Mouse (Mus musculus): Measurements from ENCODE around the gene Pir. TPM values are rescaled to one million over a fixed set of nuclear protein-coding genes. Genes with fewer than 3 reads are reported as not detected.

Gene Pir
- polyA plus RNA-seq, 1 experiment from 2014 or later: 7.1 TPM

- no peaks in the 10 kb centered on the region for H3K4me1 ChIP-seq (replicated peaks)
- H3K9ac ChIP-seq (replicated peaks): no peak overlapping the region
- 0 out of 2 replicates have a peak, but pooled peaks have one; percentile 56 for ATAC-seq (ENCODE audit: insufficient number of reproducible peaks, insufficient read depth, low FRiP score, low TSS enrichment, low read depth)
- H3K27me3 ChIP-seq: peaks cover 3% of the 10 kb centered on the region; the same call in 1 of the 2 replicates
- H3K9me3 ChIP-seq: no peaks in the 10 kb centered on the region
- H3K4me3 ChIP-seq (replicated peaks): no peak overlapping the region
- no peaks in the 10 kb centered on the region for H3K36me3 ChIP-seq
- 63% methylated on average over 3 of the region's 3 CpGs for WGBS
- H3K4me2 ChIP-seq: no peak overlapping the region
- H3K27ac ChIP-seq: no peak overlapping the region
Observed at GRCm38 (mm10) chrX:164398456-164398855, 129.3 kb downstream of the Pir start.

DNA sequence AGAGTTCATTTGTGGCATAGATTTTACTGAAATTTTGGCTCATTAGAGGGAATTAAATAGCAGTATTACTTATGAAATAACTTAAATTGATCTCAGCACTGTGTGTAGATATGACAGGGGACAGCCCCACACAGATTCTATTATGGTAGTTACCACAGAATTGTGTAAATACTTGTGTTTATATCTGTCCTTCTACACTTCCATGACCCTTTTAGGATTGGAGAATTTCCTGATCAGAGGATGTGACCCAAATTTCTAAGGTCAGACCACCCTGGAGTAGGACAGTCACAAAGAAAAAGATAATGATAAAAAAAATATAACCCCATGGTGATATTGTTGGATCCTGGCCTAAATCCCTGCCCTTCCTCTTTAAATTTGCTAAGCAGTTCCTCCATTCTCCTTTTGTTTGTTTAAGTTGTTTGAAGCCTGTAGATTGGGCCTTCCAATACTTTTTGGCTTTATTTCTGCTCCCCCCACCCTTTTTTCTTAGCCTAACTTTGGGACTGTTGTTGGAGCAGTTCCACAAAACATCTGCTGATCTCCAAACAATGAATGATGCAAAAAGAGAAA, 136.0 kb downstream of the Pir start:
- Histone ChIP-seq H3K4me2 (no peak overlapping the region), H3K27ac (no peak overlapping the region), H3K27me3 (peaks cover 15% of the 10 kb centered on the region)

GRCm38 (mm10) chrX:164406133-164407022, 137.2 kb downstream of the Pir start:
- 76% methylated on average over 9 of the region's 9 CpGs for WGBS

More for the DNA sequence above, 136.0 kb downstream of the Pir start:
- Histone ChIP-seq H3K9me3 (no peaks in the 10 kb centered on the region), H3K36me3 (no peaks in the 10 kb centered on the region), H3K4me3 (replicated peaks) (no peak overlapping the region), H3K9ac (replicated peaks) (no peak overlapping the region), H3K4me1 (replicated peaks) (no peaks in the 10 kb centered on the region)
- ATAC-seq (ENCODE audit: insufficient number of reproducible peaks, insufficient read depth, low FRiP score, low TSS enrichment, low read depth): no peak

DNA sequence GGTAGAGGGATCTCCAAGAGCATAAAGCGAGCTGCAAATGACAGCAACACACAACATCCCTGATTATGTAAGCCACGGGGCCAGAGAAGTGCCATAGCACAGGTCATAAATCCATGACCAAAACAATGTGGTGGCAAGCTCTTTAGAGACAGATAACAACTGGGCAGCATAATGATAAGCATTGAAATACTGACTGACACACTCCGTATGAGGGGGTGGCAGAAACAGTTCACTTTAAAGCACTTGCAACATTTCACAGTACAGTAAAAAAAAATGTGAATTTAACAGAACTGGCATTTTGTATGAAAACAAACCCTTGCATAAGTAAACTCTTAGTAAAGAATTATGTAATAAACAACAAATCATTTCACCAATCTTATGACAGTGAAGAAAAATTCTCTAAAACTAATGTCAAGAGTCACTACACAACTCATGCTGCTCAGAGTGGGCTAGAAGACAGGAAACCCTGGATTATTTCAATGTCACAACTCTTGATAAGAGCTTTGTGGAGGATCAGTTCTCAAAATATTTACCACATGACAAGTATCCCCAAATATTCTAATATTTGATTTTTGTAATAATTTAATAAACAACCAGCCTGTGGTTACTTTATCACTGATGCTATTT, 139.2 kb downstream of the Pir start:
- Histone ChIP-seq H3K4me3 (replicated peaks) (no peak overlapping the region), H3K9me3 (no peaks in the 10 kb centered on the region), H3K9ac (replicated peaks) (no peak overlapping the region), H3K27ac (no peak overlapping the region), H3K27me3 (peaks cover 20% of the 10 kb centered on the region), H3K36me3 (no peaks in the 10 kb centered on the region), H3K4me1 (replicated peaks) (no peaks in the 10 kb centered on the region), H3K4me2 (no peak overlapping the region)
- 84% methylated on average over 3 of the region's 3 CpGs for WGBS
- ATAC-seq (ENCODE audit: insufficient number of reproducible peaks, insufficient read depth, low FRiP score, low TSS enrichment, low read depth): no peak

More at GRCm38 (mm10) chrX:164406133-164407022, 137.2 kb downstream of the Pir start:
- ATAC-seq (ENCODE audit: insufficient number of reproducible peaks, insufficient read depth, low FRiP score, low TSS enrichment, low read depth): no peak
- no peak overlapping the region for H3K9ac ChIP-seq (replicated peaks)
- H3K27me3 ChIP-seq: peaks cover 15% of the 10 kb centered on the region
- no peaks in the 10 kb centered on the region for H3K36me3 ChIP-seq
- H3K4me3 ChIP-seq (replicated peaks): no peak overlapping the region
- no peak overlapping the region for H3K4me2 ChIP-seq
- no peaks in the 10 kb centered on the region for H3K9me3 ChIP-seq
- no peak overlapping the region for H3K27ac ChIP-seq
- no peaks in the 10 kb centered on the region for H3K4me1 ChIP-seq (replicated peaks)

- ATAC-seq (ENCODE audit: insufficient number of reproducible peaks, insufficient read depth, low FRiP score, low TSS enrichment, low read depth): no peak
- Histone ChIP-seq H3K36me3 (no peaks in the 10 kb centered on the region), H3K9ac (replicated peaks) (no peak overlapping the region), H3K27me3 (peaks cover 28% of the 10 kb centered on the region), H3K4me3 (replicated peaks) (no peak overlapping the region), H3K27ac (no peak overlapping the region), H3K9me3 (no peaks in the 10 kb centered on the region), H3K4me2 (no peak overlapping the region), H3K4me1 (replicated peaks) (no peaks in the 10 kb centered on the region)
- 83% methylated on average over 1 of the region's 1 CpGs for WGBS
Observed at GRCm38 (mm10) chrX:164410562-164410961, 141.4 kb downstream of the Pir start.

- Histone ChIP-seq H3K4me3 (replicated peaks) (no peak overlapping the region), H3K9me3 (no peaks in the 10 kb centered on the region), H3K4me1 (replicated peaks) (peaks cover 7% of the 10 kb centered on the region), H3K9ac (replicated peaks) (no peak overlapping the region), H3K27me3 (peaks cover 27% of the 10 kb centered on the region), H3K27ac (no peak overlapping the region), H3K36me3 (no peaks in the 10 kb centered on the region), H3K4me2 (no peak overlapping the region)
- WGBS: 89% methylated on average over 2 of the region's 2 CpGs
- ATAC-seq (ENCODE audit: insufficient number of reproducible peaks, insufficient read depth, low FRiP score, low TSS enrichment, low read depth): no peak
Observed at GRCm38 (mm10) chrX:164416803-164417202, 147.6 kb downstream of the Pir start.

- Histone ChIP-seq H3K4me2 (no peak overlapping the region), H3K9me3 (no peaks in the 10 kb centered on the region), H3K4me3 (replicated peaks) (no peak overlapping the region), H3K4me1 (replicated peaks) (peaks cover 7% of the 10 kb centered on the region), H3K27ac (no peak overlapping the region), H3K9ac (replicated peaks) (no peak overlapping the region), H3K27me3 (peaks cover 28% of the 10 kb centered on the region), H3K36me3 (0 out of 2 replicates have a peak, but pooled peaks cover 6% of the 10 kb centered on the region)
- no peak for ATAC-seq (ENCODE audit: insufficient number of reproducible peaks, insufficient read depth, low FRiP score, low TSS enrichment, low read depth)
Observed at GRCm38 (mm10) chrX:164418008-164418407, 148.8 kb downstream of the Pir start.

DNA sequence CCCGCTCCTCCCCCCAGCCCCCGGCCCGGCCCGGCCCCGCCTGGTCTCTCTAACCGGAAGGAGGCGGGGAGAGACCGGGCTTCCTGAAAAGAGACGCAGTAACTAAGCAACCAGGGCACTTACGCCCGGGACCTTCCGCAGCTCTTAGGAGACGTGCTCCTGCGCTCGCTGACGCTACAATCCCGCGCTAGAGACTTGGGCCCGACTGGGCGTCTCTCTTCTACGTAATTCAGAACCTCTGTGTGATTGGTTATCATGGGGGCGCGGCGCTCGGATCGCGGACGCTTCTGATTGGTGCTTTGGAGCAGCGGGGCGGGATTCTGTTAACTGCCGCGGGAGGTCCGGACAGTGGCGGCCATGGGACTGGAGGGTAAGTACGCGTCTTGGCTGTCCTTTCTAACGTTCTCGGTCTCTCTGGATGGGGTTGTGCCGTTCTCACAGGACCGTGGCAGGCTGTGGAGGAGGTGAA, 150.3 kb downstream of the Pir start, which contains the start of gene Piga:
Piga (plus strand) TSS at position 317 of the 469 bp plus-strand sequence.
- Histone ChIP-seq H3K36me3 (peaks cover 15% of the 10 kb centered on the region; the same call in 1 of the 2 replicates), H3K4me2 (peak within 1 kb of the TSS; percentile 57), H3K4me3 (replicated peaks) (peak within 1 kb of the TSS; percentile 54), H3K4me1 (replicated peaks) (peaks cover 7% of the 10 kb centered on the region), H3K27ac (peak within 1 kb of the TSS; percentile 53; the same call in 1 of the 2 replicates), H3K9me3 (no peaks in the 10 kb centered on the region), H3K27me3 (peaks cover 26% of the 10 kb centered on the region), H3K9ac (replicated peaks) (peak within 1 kb of the TSS; percentile 65)
- peak; percentile 100 for ATAC-seq (ENCODE audit: insufficient number of reproducible peaks, insufficient read depth, low FRiP score, low TSS enrichment, low read depth)
- 15% methylated on average over 40 of the region's 40 CpGs for WGBS

GRCm38 (mm10) chrX:164419955-164420354, 150.8 kb downstream of the Pir start:
- peak overlapping the region; percentile 54 for H3K4me3 ChIP-seq (replicated peaks)
- no peak for ATAC-seq (ENCODE audit: insufficient number of reproducible peaks, insufficient read depth, low FRiP score, low TSS enrichment, low read depth)
- no peaks in the 10 kb centered on the region for H3K9me3 ChIP-seq
- H3K4me2 ChIP-seq: peak overlapping the region; percentile 57
- peaks cover 26% of the 10 kb centered on the region for H3K27me3 ChIP-seq
- peaks cover 15% of the 10 kb centered on the region; the same call in 1 of the 2 replicates for H3K36me3 ChIP-seq
- WGBS: 20% methylated on average over 13 of the region's 13 CpGs
- peak overlapping the region; percentile 53; the same call in 1 of the 2 replicates for H3K27ac ChIP-seq
- H3K4me1 ChIP-seq (replicated peaks): peaks cover 7% of the 10 kb centered on the region
- H3K9ac ChIP-seq (replicated peaks): peak overlapping the region; percentile 65

DNA sequence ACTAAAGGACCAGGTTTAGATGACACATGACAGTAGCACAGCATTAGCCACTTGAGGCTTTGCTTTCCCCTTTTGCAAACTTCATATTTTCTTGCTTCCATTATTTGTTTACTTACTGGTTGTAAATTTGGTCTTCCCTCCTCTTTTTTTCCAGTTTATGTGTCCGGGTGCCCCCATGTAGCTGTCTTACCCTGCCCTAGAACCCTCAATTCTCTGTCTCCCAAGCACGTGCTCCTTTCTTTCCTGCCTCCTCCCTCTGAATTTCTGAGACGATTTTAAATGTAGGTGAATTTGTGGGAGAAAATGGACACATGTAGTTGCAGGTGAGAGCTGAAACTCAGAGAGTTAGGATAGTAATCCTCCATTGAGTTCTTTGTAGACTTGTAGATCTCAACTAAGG, 151.3 kb downstream of the Pir start:
- H3K27me3 ChIP-seq: peaks cover 26% of the 10 kb centered on the region
- peak overlapping the region; percentile 65 for H3K9ac ChIP-seq (replicated peaks)
- WGBS: 60% methylated on average over 3 of the region's 3 CpGs
- H3K36me3 ChIP-seq: peaks cover 15% of the 10 kb centered on the region; the same call in 1 of the 2 replicates
- H3K4me3 ChIP-seq (replicated peaks): peak overlapping the region; percentile 54
- H3K4me1 ChIP-seq (replicated peaks): peaks cover 7% of the 10 kb centered on the region
- no peaks in the 10 kb centered on the region for H3K9me3 ChIP-seq
- no peak overlapping the region for H3K27ac ChIP-seq
- no peak for ATAC-seq (ENCODE audit: insufficient number of reproducible peaks, insufficient read depth, low FRiP score, low TSS enrichment, low read depth)
- H3K4me2 ChIP-seq: peak overlapping the region; percentile 57
